Mouse (Mus musculus) liver, postnatal 0 days (tissue): Measurements from ENCODE around the gene Agap3. TPM values are rescaled to one million over a fixed set of nuclear protein-coding genes. Genes with fewer than 3 reads are reported as not detected.
A peak's percentile ranks its signal among the peaks of the same experiment; 100 is the strongest.

ENCODE experiments used
- ATAC-seq: fragments of 200-750 bp; cut with Nextera tagmentation; 2 replicates; pipeline ENCODE4 v1.8.0; 2017; ENCODE audit warnings: mild to moderate bottlenecking, moderate library complexity
- DNase-seq: peaks from one replicate; pipeline ENCODE4 v3.0.0-alpha.2; 2016
- H3K27ac ChIP-seq: fragments of 300-500 bp; sonication (generic); 2 replicates; pipeline ENCODE4 v1.5.1; 2014; ENCODE audit warnings: antibody characterized with exemption, moderate library complexity, mild to moderate bottlenecking, low read depth
- H3K27me3 ChIP-seq: fragments of 300-500 bp; sonication (generic); 2 replicates; pipeline ENCODE4 v1.6.1; 2014; ENCODE audit warnings: low read length, control low read depth, mixed read lengths; ENCODE audit not compliant: insufficient read depth
- H3K36me3 ChIP-seq: fragments of 300-500 bp; sonication (generic); replicated peaks from 2 replicates; pipeline ENCODE4 v1.6.1; 2014; ENCODE audit warnings: mild to moderate bottlenecking, control low read depth, low read length, moderate library complexity, mixed read lengths; ENCODE audit not compliant: insufficient read depth
- H3K4me1 ChIP-seq: fragments of 300-500 bp; sonication (generic); 2 replicates; pipeline ENCODE4 v1.6.1; 2014; ENCODE audit warnings: antibody characterized with exemption, mild to moderate bottlenecking, control low read depth; ENCODE audit not compliant: insufficient read depth
- H3K4me2 ChIP-seq: fragments of 300-500 bp; sonication (generic); 2 replicates; pipeline ENCODE4 v1.6.1; 2014; ENCODE audit warnings: low read depth, mild to moderate bottlenecking, low read length, moderate library complexity, mixed read lengths
- H3K4me3 ChIP-seq: fragments of 300-500 bp; sonication (generic); 2 replicates; pipeline ENCODE4 v1.5.1; 2014; ENCODE audit warnings: low read depth, low read length
- H3K9ac ChIP-seq: fragments of 300-500 bp; sonication (generic); replicated peaks from 2 replicates; pipeline ENCODE4 v1.6.1; 2014; ENCODE audit warnings: mild to moderate bottlenecking, moderate library complexity
- H3K9me3 ChIP-seq: fragments of 300-500 bp; sonication (generic); 2 replicates; pipeline ENCODE4 v1.6.1; 2016; ENCODE audit warnings: mild to moderate bottlenecking, control low read depth, low read length, mixed read lengths
- CTCF ChIP-seq: sonication (generic); IDR thresholded peaks from 2 replicates; pipeline ENCODE4 v1.5.1; 2016; ENCODE audit warnings: antibody characterized with exemption, low read depth
- EP300 ChIP-seq: IDR thresholded peaks from 2 replicates; pipeline ENCODE4 v1.6.1; 2016; ENCODE audit warnings: antibody characterized with exemption, low read depth, mild to moderate bottlenecking
- WGBS: fragments of 180-500 bp; shearing (Covaris S2); extraction: QIAGEN DNeasy Blood & Tissue Kit; methylation state at CpG from one replicate; pipeline ENCODE4 v1.1.7; 2014; ENCODE audit not compliant: insufficient replicate concordance; 5-methylcytosine and 5-hydroxymethylcytosine counted together
- polyA plus RNA-seq: library from polyadenylated mRNA; unstranded; fragments of >200 nt; fragmentation: Nextera tagmentation; extraction: Ambion mirVana; gene quantifications from 2 replicates; pipeline ENCODE4 v1.2.1, GENCODE M21; 2015

The Agap3 gene
- polyA plus RNA-seq, 1 experiment from 2014 or later: 8.3 TPM

- Histone ChIP-seq H3K36me3 (peaks cover 9% of the 10 kb centered on the region; the same call in 1 of the 2 replicates), H3K9ac (peak overlapping the region; percentile 80), H3K4me2 (peak overlapping the region; percentile 96), H3K4me3 (peak overlapping the region; percentile 65), H3K9me3 (no peaks in the 10 kb centered on the region), H3K27ac (peak overlapping the region; percentile 97), H3K27me3 (no peaks in the 10 kb centered on the region), H3K4me1 (peaks cover 26% of the 10 kb centered on the region)
- DNase-seq: no peak
- ATAC-seq: peak; percentile 59
- TF ChIP-seq CTCF (no peak), EP300 (no peak)
- WGBS: 12% methylated on average over 21 of the region's 21 CpGs
Measured at GRCm38 (mm10) chr5:24424004-24424781, 27.8 kb upstream of the Agap3 start.

GRCm38 (mm10) chr5:24424861-24425411 lies 27.0 kb upstream of the Agap3 start:
- Histone ChIP-seq H3K4me3 (peak overlapping the region; percentile 65), H3K4me2 (peak overlapping the region; percentile 96), H3K4me1 (peaks cover 26% of the 10 kb centered on the region), H3K9ac (peak overlapping the region; percentile 80), H3K36me3 (peaks cover 15% of the 10 kb centered on the region), H3K27ac (peak overlapping the region; percentile 97), H3K9me3 (no peaks in the 10 kb centered on the region), H3K27me3 (no peaks in the 10 kb centered on the region)
- no peak for TF ChIP-seq CTCF
- no peak for TF ChIP-seq EP300
- under 1% methylated on average over 54 of the region's 60 CpGs for WGBS
- peak; percentile 90 for DNase-seq
- peak; percentile 56 for ATAC-seq

GRCm38 (mm10) chr5:24425421-24426036 lies 26.4 kb upstream of the Agap3 start:
- 3% methylated on average over 27 of the region's 30 CpGs for WGBS
- TF ChIP-seq CTCF (peak; percentile 42), EP300 (no peak)

GRCm38 (mm10) chr5:24426037-24426432 lies 25.9 kb upstream of the Agap3 start:
- no peak for DNase-seq
- H3K9ac ChIP-seq: peak overlapping the region; percentile 80
- WGBS: 11% methylated on average over 10 of the region's 10 CpGs
- TF ChIP-seq CTCF (no peak), EP300 (no peak)
- no peak overlapping the region for H3K27ac ChIP-seq
- H3K4me2 ChIP-seq: peak overlapping the region; percentile 96
- no peaks in the 10 kb centered on the region for H3K9me3 ChIP-seq
- H3K4me1 ChIP-seq: peaks cover 26% of the 10 kb centered on the region
- H3K27me3 ChIP-seq: no peaks in the 10 kb centered on the region
- H3K4me3 ChIP-seq: peak overlapping the region; percentile 65
- no peak for ATAC-seq
- peaks cover 13% of the 10 kb centered on the region for H3K36me3 ChIP-seq

More at GRCm38 (mm10) chr5:24425421-24426036, 26.4 kb upstream of the Agap3 start:
- Histone ChIP-seq H3K9ac (peak overlapping the region; percentile 80), H3K4me2 (peak overlapping the region; percentile 96), H3K9me3 (no peaks in the 10 kb centered on the region), H3K4me3 (peak overlapping the region; percentile 65), H3K27ac (peak overlapping the region; percentile 97), H3K4me1 (peaks cover 26% of the 10 kb centered on the region), H3K36me3 (peaks cover 14% of the 10 kb centered on the region), H3K27me3 (no peaks in the 10 kb centered on the region)
- DNase-seq: no peak
- ATAC-seq: no peak

GRCm38 (mm10) chr5:24426556-24427284 lies 25.3 kb upstream of the Agap3 start:
- H3K36me3 ChIP-seq: peaks cover 19% of the 10 kb centered on the region
- ATAC-seq (no peak), DNase-seq (no peak)
- H3K27me3 ChIP-seq: no peaks in the 10 kb centered on the region
- peaks cover 26% of the 10 kb centered on the region for H3K4me1 ChIP-seq
- 19% methylated on average over 9 of the region's 9 CpGs for WGBS
- no peaks in the 10 kb centered on the region for H3K9me3 ChIP-seq
- H3K4me2 ChIP-seq: peak overlapping the region; percentile 96; the same call in 1 of the 2 replicates
- no peak overlapping the region for H3K9ac ChIP-seq
- 0 out of 2 replicates have a peak overlapping the region, but pooled peaks have one; percentile 65 for H3K4me3 ChIP-seq
- no peak overlapping the region for H3K27ac ChIP-seq
- no peak for TF ChIP-seq CTCF
- TF ChIP-seq EP300: no peak
